Mouse (Mus musculus): Measurements from ENCODE around the gene Per1.

DNA sequence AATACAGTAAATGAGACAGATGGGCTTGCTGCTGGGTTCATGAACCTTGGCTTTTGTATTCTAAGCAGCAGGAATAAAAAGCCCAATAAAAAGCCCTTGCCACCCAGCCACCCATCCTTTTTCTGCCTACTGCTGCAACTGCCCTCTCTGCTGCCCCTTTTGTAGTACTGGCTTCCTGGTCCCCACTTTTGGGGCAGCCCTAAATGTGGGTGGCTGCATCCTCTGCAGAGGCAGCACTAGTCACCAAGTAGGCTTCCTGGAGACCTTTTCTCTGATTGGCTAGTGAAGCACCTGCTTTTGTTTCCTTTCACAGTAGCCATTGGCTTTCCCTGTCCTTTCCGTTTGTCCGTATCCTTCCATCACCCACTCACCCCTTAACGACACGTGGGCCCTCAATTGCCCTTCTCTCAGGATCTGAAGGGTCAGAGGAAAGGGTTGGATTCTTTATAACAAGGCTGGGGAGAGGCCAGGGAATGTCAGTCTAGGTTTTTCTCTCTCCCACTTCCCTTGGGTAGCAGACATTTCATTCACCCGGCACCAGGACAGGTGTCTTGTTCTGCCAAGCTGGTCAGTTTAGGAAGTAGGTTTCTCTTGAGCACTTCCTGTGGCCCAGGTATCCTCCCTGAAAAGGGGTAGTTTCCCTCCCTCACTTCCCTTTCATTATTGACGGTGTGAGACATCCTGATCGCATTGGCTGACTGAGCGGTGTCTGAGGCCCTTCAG, 3.2 kb downstream of the Per1 start:
- TF ChIP-seq CTCF (IDR thresholded peaks at IDR 0.05; ENCODE audit: borderline replicate concordance, extremely low read depth, insufficient read depth, insufficient read length): no peak
- no peak for TF ChIP-seq POLR2A (IDR thresholded peaks at IDR 0.05; ENCODE audit: borderline replicate concordance, extremely low read depth, insufficient read depth, insufficient read length, poor library complexity, severe bottlenecking)

Measured in brain, embryonic 14.5 days (tissue).